ENCODE assay signal across 20 mouse cellular contexts in the genomic region with DNA sequence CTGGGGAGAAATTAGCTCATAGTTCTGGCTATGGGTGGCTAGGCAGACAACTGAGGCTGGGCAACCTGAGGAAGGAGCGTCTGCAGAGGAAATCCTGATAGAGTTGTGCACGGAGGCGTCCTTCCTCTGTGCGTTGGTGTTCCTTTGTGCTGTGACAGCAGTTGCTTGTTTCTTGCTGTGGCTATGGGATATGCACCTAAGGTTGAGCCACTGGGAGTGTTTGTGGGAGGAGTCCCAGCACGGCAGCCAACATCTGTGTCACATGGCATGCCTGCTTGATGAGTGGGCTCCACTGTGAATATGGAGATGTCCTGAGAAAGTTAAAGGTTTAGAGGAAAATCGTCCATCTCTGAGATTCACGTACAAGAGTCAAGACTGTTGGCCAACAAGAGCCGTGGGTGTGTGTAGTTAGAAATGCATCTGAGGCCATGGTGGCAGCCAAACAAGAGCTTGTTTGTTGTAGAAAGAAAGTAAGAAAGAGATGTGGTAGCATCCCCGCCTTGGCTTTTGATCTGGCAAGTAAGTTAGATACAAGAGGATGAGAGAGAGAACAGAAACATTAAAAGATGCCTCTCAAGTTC. TPM values are rescaled to one million over a fixed set of nuclear protein-coding genes. Genes with fewer than 3 reads are reported as not detected.
DNase-seq lines count a peak whose midpoint lies in the region; ATAC-seq lines count a peak whose summit lies in the region.
"Had no signal": no experiment of that assay in that cellular context is flagged by ENCODE, and none has a peak within 500 bp of the region (broad histone marks: within the 10 kb centered on the region; RNA-seq: fewer than 3 reads in every experiment).

No protein-coding gene starts in this region.

- no peaks in the 10 kb centered on the region for H3K36me3 ChIP-seq in hindbrain, embryonic 14.5 days (replicated peaks; ENCODE audit: control insufficient read depth, insufficient read depth)
- no peaks in the 10 kb centered on the region for H3K36me3 ChIP-seq in hindbrain, embryonic 12.5 days
- no peaks in the 10 kb centered on the region for H3K36me3 ChIP-seq in embryonic facial prominence, embryonic 10.5 days (replicated peaks)
- H3K36me3 ChIP-seq: embryonic facial prominence, embryonic 15.5 days; heart, embryonic 13.5 days; intestine, embryonic 15.5 days had no signal

- H3K4me1 ChIP-seq in hindbrain, embryonic 14.5 days (replicated peaks; ENCODE audit: control insufficient read depth, insufficient read depth, low read length) = peaks cover 15% of the 10 kb centered on the region
- H3K4me1 ChIP-seq in hindbrain, embryonic 12.5 days = 0 out of 2 replicates have a peak, but pooled peaks cover 4% of the 10 kb centered on the region
- H3K4me1 ChIP-seq in embryonic facial prominence, embryonic 10.5 days = peaks cover 50% of the 10 kb centered on the region

- no peak overlapping the region for H3K4me3 ChIP-seq in hindbrain, embryonic 14.5 days (replicated peaks; ENCODE audit: low read length)
- no peak overlapping the region for H3K4me3 ChIP-seq in hindbrain, embryonic 12.5 days
- no peak overlapping the region for H3K4me3 ChIP-seq in embryonic facial prominence, embryonic 10.5 days
- H3K4me3 ChIP-seq: embryonic facial prominence, embryonic 15.5 days; erythroblast, embryonic 14.5 days; heart, embryonic 13.5 days; intestine, embryonic 15.5 days had no signal

- no peaks in the 10 kb centered on the region for H3K27me3 ChIP-seq in hindbrain, embryonic 14.5 days (ENCODE audit: control insufficient read depth, insufficient read depth, low read length)
- H3K27me3 ChIP-seq in hindbrain, embryonic 12.5 days = peaks cover 11% of the 10 kb centered on the region
- H3K27me3 ChIP-seq in embryonic facial prominence, embryonic 10.5 days (replicated peaks; ENCODE audit: low read depth, poor library complexity, severe bottlenecking) = no peaks in the 10 kb centered on the region; the same call in 1 of the 2 replicates
- H3K27me3 ChIP-seq: embryonic facial prominence, embryonic 15.5 days; intestine, embryonic 15.5 days had no signal

- no peak overlapping the region for H3K27ac ChIP-seq in hindbrain, embryonic 14.5 days
- no peak overlapping the region for H3K27ac ChIP-seq in hindbrain, embryonic 12.5 days
- H3K27ac ChIP-seq in embryonic facial prominence, embryonic 10.5 days (replicated peaks) = no peak overlapping the region
- H3K27ac ChIP-seq: heart, embryonic 13.5 days; hindbrain, postnatal 0 days; intestine, embryonic 15.5 days had no signal

- ATAC-seq in hindbrain, embryonic 14.5 days (ENCODE audit: low FRiP score) = no peak
- ATAC-seq in hindbrain, embryonic 12.5 days (ENCODE audit: low FRiP score) = no peak
- ATAC-seq: activated CD4-positive, CD25-positive, alpha-beta regulatory T cell, adult 4 months; forebrain, embryonic 16.5 days; hindbrain, postnatal 0 days; intestine, embryonic 15.5 days had no signal

- H3K9me3 ChIP-seq in hindbrain, embryonic 14.5 days (ENCODE audit: control insufficient read depth, low read length) = no peaks in the 10 kb centered on the region
- no peaks in the 10 kb centered on the region for H3K9me3 ChIP-seq in hindbrain, embryonic 12.5 days (replicated peaks)
- no peaks in the 10 kb centered on the region for H3K9me3 ChIP-seq in embryonic facial prominence, embryonic 10.5 days
- H3K9me3 ChIP-seq: embryonic facial prominence, embryonic 15.5 days; heart, embryonic 13.5 days; intestine, embryonic 15.5 days had no signal

- WGBS in hindbrain, embryonic 14.5 days = 81% methylated on average over 9 of the region's 9 CpGs
- WGBS in hindbrain, embryonic 12.5 days = 78% methylated on average over 9 of the region's 9 CpGs
- 84% methylated on average over 9 of the region's 9 CpGs for WGBS in embryonic facial prominence, embryonic 10.5 days

- H3K4me2 ChIP-seq in hindbrain, embryonic 14.5 days (replicated peaks) = no peak overlapping the region
- no peak overlapping the region for H3K4me2 ChIP-seq in hindbrain, embryonic 12.5 days (replicated peaks)
- H3K4me2 ChIP-seq: embryonic facial prominence, embryonic 15.5 days; heart, embryonic 13.5 days; intestine, embryonic 15.5 days had no signal

- peak; percentile 19 for DNase-seq in hindbrain, embryonic 14.5 days (ENCODE audit: low spot score)
- DNase-seq in 3T3-L1 (ENCODE audit: low read depth, low spot score) = peak; percentile 43
- DNase-seq in CD4-positive helper T cell, adult 2 months (ENCODE audit: low read depth, low spot score) = peak; percentile 60
- peak; percentile 52 for DNase-seq in induced T-regulatory cell, adult 2 months (ENCODE audit: low read depth)
- no peak for DNase-seq in lung, adult 18-20 months
- no peak for DNase-seq in embryonic facial prominence, embryonic 10.5 days (ENCODE audit: low spot score)
- DNase-seq: adrenal gland, postnatal 14 days; cerebellum, adult 18-20 months; cerebellum, adult 9-11 months; gastrocnemius, postnatal 25 days; heart, postnatal 36 days; kidney, adult 18-20 months had no signal

- H3K9ac ChIP-seq in hindbrain, embryonic 14.5 days = no peak overlapping the region
- H3K9ac ChIP-seq in hindbrain, embryonic 12.5 days = no peak overlapping the region
- H3K9ac ChIP-seq: embryonic facial prominence, embryonic 15.5 days; heart, embryonic 13.5 days; intestine, embryonic 15.5 days had no signal

RNA-seq across cellular contexts. Expression of gene Nr4a1, which starts 3.8 kb away (rescaled TPM):
- polyA plus RNA-seq in hindbrain, embryonic 14.5 days (2014; fragmentation: Nextera tagmentation; extraction: Ambion mirVana) = 5.0 and 5.1 TPM in 2 replicates
- polyA plus RNA-seq in hindbrain, embryonic 12.5 days (2016; fragmentation: Nextera tagmentation; extraction: Ambion mirVana) = 4.4 and 5.5 TPM in 2 replicates
- 4.7 and 5.3 TPM in 2 replicates for polyA plus RNA-seq in embryonic facial prominence, embryonic 10.5 days (2016; fragmentation: Nextera tagmentation; extraction: Ambion mirVana)

RNA-seq across cellular contexts. Expression of gene Grasp, which starts 26.3 kb away (rescaled TPM):
- polyA plus RNA-seq in hindbrain, embryonic 14.5 days (2014; fragmentation: Nextera tagmentation; extraction: Ambion mirVana) = 1.6 and 2.5 TPM in 2 replicates
- polyA plus RNA-seq in hindbrain, embryonic 12.5 days (2016; fragmentation: Nextera tagmentation; extraction: Ambion mirVana) = 4.8 and 8.2 TPM in 2 replicates
- 5.3 and 6.7 TPM in 2 replicates for polyA plus RNA-seq in embryonic facial prominence, embryonic 10.5 days (2016; fragmentation: Nextera tagmentation; extraction: Ambion mirVana)
- polyA plus RNA-seq: activated CD4-positive, CD25-positive, alpha-beta regulatory T cell, adult 4 months had no signal

RNA-seq across cellular contexts. Expression of gene Atg101, which starts 33.8 kb away (rescaled TPM):
- polyA plus RNA-seq in hindbrain, embryonic 14.5 days (2014; fragmentation: Nextera tagmentation; extraction: Ambion mirVana) = 65.4 and 66.3 TPM in 2 replicates
- polyA plus RNA-seq in hindbrain, embryonic 12.5 days (2016; fragmentation: Nextera tagmentation; extraction: Ambion mirVana) = 62.0 and 66.5 TPM in 2 replicates
- 86.5 and 91.5 TPM in 2 replicates for polyA plus RNA-seq in embryonic facial prominence, embryonic 10.5 days (2016; fragmentation: Nextera tagmentation; extraction: Ambion mirVana)

RNA-seq across cellular contexts. Expression of gene 6030408B16Rik, which starts 42.7 kb away (rescaled TPM):
- 0.23 and 0.37 TPM in 2 replicates for polyA plus RNA-seq in hindbrain, embryonic 14.5 days (2014; fragmentation: Nextera tagmentation; extraction: Ambion mirVana)
- polyA plus RNA-seq in hindbrain, embryonic 12.5 days (2016; fragmentation: Nextera tagmentation; extraction: Ambion mirVana) = 0.31 and 0.87 TPM in 2 replicates
- 0.59 and 0.71 TPM in 2 replicates for polyA plus RNA-seq in embryonic facial prominence, embryonic 10.5 days (2016; fragmentation: Nextera tagmentation; extraction: Ambion mirVana)
- polyA plus RNA-seq: erythroblast, embryonic 14.5 days had no signal

Comparison
In these comparisons a context has a peak if more than half of its experiments do, and no peak if none do; other contexts are left out.
1. DNase-seq: peak in hindbrain, embryonic 14.5 days (single experiment), 3T3-L1 (single experiment), CD4-positive helper T cell, adult 2 months (single experiment) and induced T-regulatory cell, adult 2 months (single experiment); none in lung, adult 18-20 months (0 of 2) and embryonic facial prominence, embryonic 10.5 days (single experiment).